Mouse (Mus musculus): Measurements from ENCODE around the gene Lgr6. TPM values are rescaled to one million over a fixed set of nuclear protein-coding genes. Genes with fewer than 3 reads are reported as not detected.

Gene Lgr6
- 1.2 and 1.4 TPM in 2 replicates for polyA plus RNA-seq (2015; fragmentation: Nextera tagmentation; extraction: Ambion mirVana)

GRCm38 (mm10) chr1:135105124-135105523 is at the start of gene Lgr6:
Lgr6 (minus strand) TSS chr1:135105276.
- peaks cover 61% of the 10 kb centered on the region for H3K27me3 ChIP-seq
- WGBS: under 1% methylated on average over 37 of the region's 40 CpGs

GRCm38 (mm10) chr1:135154411-135154959 is 49.4 kb upstream of the Lgr6 start:
- WGBS: 2% methylated on average over 14 of the region's 14 CpGs
- Histone ChIP-seq H3K27me3 (no peaks in the 10 kb centered on the region), H3K4me1 (replicated peaks) (peaks cover 44% of the 10 kb centered on the region), H3K27ac (replicated peaks) (peak overlapping the region; percentile 89), H3K4me2 (peak overlapping the region; percentile 39), H3K9ac (peak overlapping the region; percentile 26; the same call in 1 of the 2 replicates), H3K36me3 (peaks cover 20% of the 10 kb centered on the region), H3K9me3 (no peaks in the 10 kb centered on the region), H3K4me3 (0 out of 2 replicates have a peak overlapping the region, but pooled peaks have one; percentile 9)
- ATAC-seq (ENCODE audit: low FRiP score, low read depth): peak; percentile 47

More at GRCm38 (mm10) chr1:135105124-135105523, at the start of gene Lgr6:
- no peak for ATAC-seq (ENCODE audit: low FRiP score, low read depth)
- 0 out of 2 replicates have a peak within 1 kb of the TSS, but pooled peaks have one; percentile 9 for H3K9ac ChIP-seq
- no peaks in the 10 kb centered on the region for H3K9me3 ChIP-seq
- peaks cover 12% of the 10 kb centered on the region for H3K4me1 ChIP-seq (replicated peaks)
- H3K4me3 ChIP-seq: peak within 1 kb of the TSS; percentile 40
- no peak within 1 kb of the TSS for H3K27ac ChIP-seq (replicated peaks)
- H3K36me3 ChIP-seq: no peaks in the 10 kb centered on the region
- H3K4me2 ChIP-seq: peak within 1 kb of the TSS; percentile 73

- no peaks in the 10 kb centered on the region for H3K27me3 ChIP-seq
- H3K27ac ChIP-seq (replicated peaks): peak overlapping the region; percentile 89
- H3K4me3 ChIP-seq: no peak overlapping the region
- H3K4me1 ChIP-seq (replicated peaks): peaks cover 49% of the 10 kb centered on the region
- peaks cover 20% of the 10 kb centered on the region for H3K36me3 ChIP-seq
- 17% methylated on average over 13 of the region's 13 CpGs for WGBS
- ATAC-seq (ENCODE audit: low FRiP score, low read depth): peak; percentile 8; the same call in 1 of the 2 replicates
- H3K9ac ChIP-seq: peak overlapping the region; percentile 26; the same call in 1 of the 2 replicates
- H3K4me2 ChIP-seq: peak overlapping the region; percentile 39
- no peaks in the 10 kb centered on the region for H3K9me3 ChIP-seq
These were observed 48.9 kb upstream of the Lgr6 start for GRCm38 (mm10) chr1:135154011-135154410.

GRCm38 (mm10) chr1:135148996-135149395 is 43.9 kb upstream of the Lgr6 start:
- ATAC-seq (ENCODE audit: low FRiP score, low read depth): no peak
- Histone ChIP-seq H3K9me3 (no peaks in the 10 kb centered on the region), H3K36me3 (peaks cover 2% of the 10 kb centered on the region; the same call in 1 of the 2 replicates), H3K27ac (replicated peaks) (peak overlapping the region; percentile 99), H3K9ac (peak overlapping the region; percentile 99), H3K27me3 (no peaks in the 10 kb centered on the region), H3K4me2 (peak overlapping the region; percentile 81), H3K4me1 (replicated peaks) (peaks cover 58% of the 10 kb centered on the region), H3K4me3 (peak overlapping the region; percentile 95)
- WGBS: 41% methylated on average over 5 of the region's 5 CpGs

- H3K36me3 ChIP-seq: peaks cover 2% of the 10 kb centered on the region; the same call in 1 of the 2 replicates
- peak overlapping the region; percentile 95 for H3K4me3 ChIP-seq
- peaks cover 55% of the 10 kb centered on the region for H3K4me1 ChIP-seq (replicated peaks)
- H3K9me3 ChIP-seq: no peaks in the 10 kb centered on the region
- WGBS: 46% methylated on average over 4 of the region's 4 CpGs
- H3K27me3 ChIP-seq: no peaks in the 10 kb centered on the region
- H3K9ac ChIP-seq: peak overlapping the region; percentile 99
- ATAC-seq (ENCODE audit: low FRiP score, low read depth): no peak
- H3K27ac ChIP-seq (replicated peaks): peak overlapping the region; percentile 99
- peak overlapping the region; percentile 81 for H3K4me2 ChIP-seq
These were observed 43.4 kb upstream of the Lgr6 start for GRCm38 (mm10) chr1:135148476-135148875.

GRCm38 (mm10) chr1:135147702-135148058 is 42.6 kb upstream of the Lgr6 start:
- no peak; the same call in 1 of the 2 replicates for ATAC-seq (ENCODE audit: low FRiP score, low read depth)
- Histone ChIP-seq H3K27ac (replicated peaks) (peak overlapping the region; percentile 99), H3K36me3 (peaks cover 2% of the 10 kb centered on the region; the same call in 1 of the 2 replicates), H3K4me2 (peak overlapping the region; percentile 81), H3K9me3 (no peaks in the 10 kb centered on the region), H3K4me1 (replicated peaks) (peaks cover 55% of the 10 kb centered on the region), H3K27me3 (no peaks in the 10 kb centered on the region), H3K4me3 (peak overlapping the region; percentile 95), H3K9ac (peak overlapping the region; percentile 99)
- 0% methylated on average over 7 of the region's 7 CpGs for WGBS

- peaks cover 49% of the 10 kb centered on the region for H3K4me1 ChIP-seq (replicated peaks)
These were observed 42.0 kb upstream of the Lgr6 start for GRCm38 (mm10) chr1:135146946-135147701.

GRCm38 (mm10) chr1:135146077-135146945 is 41.2 kb upstream of the Lgr6 start, which contains the start of gene Arl8a:
Arl8a (plus strand) TSS chr1:135146824.
- Histone ChIP-seq H3K9me3 (no peaks in the 10 kb centered on the region), H3K27me3 (no peaks in the 10 kb centered on the region), H3K4me3 (peak within 1 kb of the TSS; percentile 95), H3K9ac (peak within 1 kb of the TSS; percentile 99), H3K27ac (replicated peaks) (peak within 1 kb of the TSS; percentile 99), H3K4me1 (replicated peaks) (peaks cover 44% of the 10 kb centered on the region), H3K36me3 (no peaks in the 10 kb centered on the region; the same call in 1 of the 2 replicates), H3K4me2 (peak within 1 kb of the TSS; percentile 81)
- under 1% methylated on average over 76 of the region's 78 CpGs for WGBS
- ATAC-seq (ENCODE audit: low FRiP score, low read depth): peak; percentile 85

More at GRCm38 (mm10) chr1:135146946-135147701, 42.0 kb upstream of the Lgr6 start:
- Histone ChIP-seq H3K4me3 (peak overlapping the region; percentile 95), H3K9ac (peak overlapping the region; percentile 99), H3K36me3 (peaks cover 2% of the 10 kb centered on the region; the same call in 1 of the 2 replicates), H3K27me3 (no peaks in the 10 kb centered on the region), H3K27ac (replicated peaks) (peak overlapping the region; percentile 99), H3K9me3 (no peaks in the 10 kb centered on the region), H3K4me2 (peak overlapping the region; percentile 81)
- ATAC-seq (ENCODE audit: low FRiP score, low read depth): peak; percentile 72
- WGBS: under 1% methylated on average over 65 of the region's 69 CpGs

- H3K4me2 ChIP-seq: no peak overlapping the region
- H3K4me3 ChIP-seq: no peak overlapping the region
- H3K9me3 ChIP-seq: no peaks in the 10 kb centered on the region
- WGBS: 93% methylated on average over 2 of the region's 2 CpGs
- no peak overlapping the region for H3K9ac ChIP-seq
- H3K27me3 ChIP-seq: no peaks in the 10 kb centered on the region
- peaks cover 21% of the 10 kb centered on the region for H3K4me1 ChIP-seq (replicated peaks)
- no peak for ATAC-seq (ENCODE audit: low FRiP score, low read depth)
- no peak overlapping the region for H3K27ac ChIP-seq (replicated peaks)
- H3K36me3 ChIP-seq: no peaks in the 10 kb centered on the region
These were observed 38.9 kb upstream of the Lgr6 start for GRCm38 (mm10) chr1:135143940-135144339.

- whole genome bisulfite sequencing: 83% methylated on average over 2 of the region's 2 CpGs
- no peaks in the 10 kb centered on the region for H3K36me3 ChIP-seq
- H3K4me1 ChIP-seq (replicated peaks): peaks cover 10% of the 10 kb centered on the region
- H3K27me3 ChIP-seq: no peaks in the 10 kb centered on the region
- no peak overlapping the region for H3K4me3 ChIP-seq
- no peak overlapping the region for H3K9ac ChIP-seq
- no peak overlapping the region for H3K4me2 ChIP-seq
- ATAC-seq (ENCODE audit: low FRiP score, low read depth): no peak
- H3K9me3 ChIP-seq: no peaks in the 10 kb centered on the region
- no peak overlapping the region for H3K27ac ChIP-seq (replicated peaks)
These were observed 37.4 kb upstream of the Lgr6 start for GRCm38 (mm10) chr1:135142452-135142851.

- WGBS: 75% methylated on average over 2 of the region's 2 CpGs
- no peak overlapping the region for H3K27ac ChIP-seq (replicated peaks)
- H3K27me3 ChIP-seq: no peaks in the 10 kb centered on the region
- no peaks in the 10 kb centered on the region for H3K36me3 ChIP-seq
- ATAC-seq (ENCODE audit: low FRiP score, low read depth): no peak
- H3K9ac ChIP-seq: no peak overlapping the region
- H3K9me3 ChIP-seq: no peaks in the 10 kb centered on the region
- no peak overlapping the region for H3K4me3 ChIP-seq
- no peak overlapping the region for H3K4me2 ChIP-seq
- no peaks in the 10 kb centered on the region for H3K4me1 ChIP-seq (replicated peaks)
These were observed 34.8 kb upstream of the Lgr6 start for GRCm38 (mm10) chr1:135139906-135140305.
